Mouse (Mus musculus): ENCODE results near the gene Atxn7. TPM values are rescaled to one million over a fixed set of nuclear protein-coding genes. Genes with fewer than 3 reads are reported as not detected.

The Atxn7 gene
- total and polyA plus RNA-seq, 3 experiments = 11.4 to 16.5 (median 12.5) TPM

DNA sequence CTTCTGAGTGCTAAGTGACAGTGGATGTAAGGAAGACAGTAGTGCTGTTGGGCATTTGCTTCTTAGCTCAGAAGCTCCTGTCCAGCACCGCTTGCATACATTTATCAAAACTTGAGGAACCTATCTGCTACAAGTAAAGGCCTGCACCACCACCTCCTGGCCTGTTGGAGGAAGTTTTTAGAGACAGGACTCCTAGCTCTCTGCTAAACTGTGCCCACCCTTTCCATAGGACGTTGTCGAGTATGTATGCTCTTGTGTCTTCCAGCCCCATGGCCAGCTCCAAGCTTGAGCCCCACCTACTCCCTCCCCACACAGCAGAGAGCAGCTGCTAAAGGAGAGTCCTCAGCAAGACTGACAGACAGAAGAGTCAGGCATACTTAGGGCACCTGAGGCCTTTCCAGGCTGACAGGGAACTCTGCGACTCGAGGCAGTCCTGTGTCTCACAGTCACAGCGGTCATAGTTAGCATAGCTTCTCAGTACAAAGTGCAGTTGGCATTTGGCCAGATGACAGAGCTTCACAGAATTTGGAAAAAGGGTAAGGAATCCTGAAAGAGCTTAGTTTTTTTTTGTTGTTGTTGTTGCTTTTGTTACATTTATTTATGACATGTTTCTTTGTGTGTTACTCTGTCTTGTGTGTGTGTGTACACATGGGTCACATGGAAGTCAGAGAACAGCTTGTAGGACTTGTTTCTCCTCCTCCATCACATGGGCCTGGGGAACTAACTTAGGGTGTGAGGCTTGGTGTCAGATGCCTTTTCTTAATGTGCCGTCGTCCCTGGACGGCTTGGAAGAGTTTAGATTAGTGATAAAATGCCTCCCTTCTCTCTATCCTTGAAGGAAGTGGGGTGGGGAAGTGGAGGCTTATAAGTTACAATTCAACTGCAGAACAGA lies 34.2 kb downstream of the Atxn7 start:
- DNase-seq (ENCODE audit: low spot score) = no peak

DNA sequence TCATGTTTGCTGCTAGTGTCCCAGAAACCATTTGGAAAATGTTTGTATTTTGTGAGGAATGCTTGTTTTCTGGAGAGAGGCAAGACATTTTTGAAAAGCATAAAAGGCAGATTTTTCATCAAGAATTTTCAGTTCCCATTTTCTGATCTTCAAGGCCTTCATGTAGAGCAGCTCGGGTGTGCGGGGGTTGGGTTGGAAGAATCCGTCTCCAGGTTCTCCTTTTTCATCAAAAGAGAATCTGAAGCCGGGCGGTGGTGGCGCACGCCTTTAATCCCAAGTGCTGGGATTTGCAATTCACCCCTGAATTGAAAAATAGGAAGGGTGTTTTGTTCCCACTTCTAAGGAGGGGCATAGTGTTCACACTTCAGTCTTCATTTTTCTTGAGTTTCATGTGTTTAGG lies 41.5 kb downstream of the Atxn7 start:
- TF ChIP-seq GATA2 (IDR thresholded peaks at IDR 0.05; ENCODE audit: borderline replicate concordance, low read depth, low read length) (no peak), TAL1 (conservative IDR thresholded peaks at IDR 0.05; ENCODE audit: low read depth, low read length) (no peak), CTCF (IDR thresholded peaks at IDR 0.05; ENCODE audit: low read depth, low read length) (no peak), GATA1 (IDR thresholded peaks at IDR 0.05; ENCODE audit: borderline replicate concordance, low read length) (no peak)
- DNase-seq (ENCODE audit: low spot score) (no peak), ATAC-seq (ENCODE audit: extremely low read depth, insufficient number of reproducible peaks, low FRiP score, poor library complexity, severe bottlenecking) (no peak)
- Histone ChIP-seq H3K27me3 (ENCODE audit: insufficient read depth, low read length) (no peaks in the 10 kb centered on the region), H3K9me3 (replicated peaks) (no peaks in the 10 kb centered on the region), H3K4me3 (ENCODE audit: low read depth, low read length) (no peak overlapping the region), H3K36me3 (replicated peaks) (no peaks in the 10 kb centered on the region), H3K4me1 (ENCODE audit: insufficient read depth, low read depth, low read length) (no peaks in the 10 kb centered on the region)

More for the DNA sequence above, 34.2 kb downstream of the Atxn7 start:
- no peak for ATAC-seq (ENCODE audit: extremely low read depth, insufficient number of reproducible peaks, low FRiP score, poor library complexity, severe bottlenecking)
- no peak overlapping the region for H3K4me3 ChIP-seq (ENCODE audit: low read depth, low read length)
- no peaks in the 10 kb centered on the region for H3K9me3 ChIP-seq (replicated peaks)
- no peaks in the 10 kb centered on the region for H3K4me1 ChIP-seq (ENCODE audit: insufficient read depth, low read depth, low read length)
- H3K36me3 ChIP-seq (replicated peaks) = peaks cover 2% of the 10 kb centered on the region
- no peaks in the 10 kb centered on the region for H3K27me3 ChIP-seq (ENCODE audit: insufficient read depth, low read length)
- no peak for TF ChIP-seq TAL1 (conservative IDR thresholded peaks at IDR 0.05; ENCODE audit: low read depth, low read length)
- TF ChIP-seq GATA1 (IDR thresholded peaks at IDR 0.05; ENCODE audit: borderline replicate concordance, low read length) = no peak
- TF ChIP-seq CTCF (IDR thresholded peaks at IDR 0.05; ENCODE audit: low read depth, low read length) = no peak
- no peak for TF ChIP-seq GATA2 (IDR thresholded peaks at IDR 0.05; ENCODE audit: borderline replicate concordance, low read depth, low read length)
- TF ChIP-seq POLR2AphosphoS5 (IDR thresholded peaks at IDR 0.05; ENCODE audit: insufficient replicate concordance, low read depth, low read length) = no peak

DNA sequence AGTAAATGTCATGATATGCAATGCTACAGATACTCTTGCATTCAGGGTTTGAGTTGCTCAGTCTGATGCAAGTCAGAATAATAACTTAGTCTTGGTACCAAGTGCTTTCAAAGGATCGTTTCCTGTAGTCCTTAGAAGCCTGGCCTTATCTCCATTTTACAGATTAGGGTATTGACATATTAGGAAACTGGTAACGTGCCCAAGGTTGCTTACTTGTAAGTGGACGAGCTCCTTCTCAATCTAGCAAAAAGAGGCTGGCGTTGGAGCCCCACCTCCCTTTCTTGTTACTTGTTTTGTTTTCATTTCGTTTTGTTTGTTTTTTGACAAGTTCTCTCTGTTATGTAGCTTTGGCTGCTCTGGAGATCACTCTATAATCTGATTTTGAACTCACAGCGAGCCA lies 48.5 kb downstream of the Atxn7 start:
- TF ChIP-seq GATA1 (IDR thresholded peaks at IDR 0.05; ENCODE audit: borderline replicate concordance, low read length) = no peak
- Histone ChIP-seq H3K4me3 (ENCODE audit: low read depth, low read length) (no peak overlapping the region), H3K27me3 (ENCODE audit: insufficient read depth, low read length) (no peaks in the 10 kb centered on the region), H3K4me1 (ENCODE audit: insufficient read depth, low read depth, low read length) (peaks cover 23% of the 10 kb centered on the region), H3K9me3 (replicated peaks) (no peaks in the 10 kb centered on the region), H3K36me3 (replicated peaks) (peaks cover 2% of the 10 kb centered on the region)
- ATAC-seq (ENCODE audit: extremely low read depth, insufficient number of reproducible peaks, low FRiP score, poor library complexity, severe bottlenecking) (peak; percentile 35; the same call in 1 of the 2 replicates), DNase-seq (ENCODE audit: low spot score) (no peak)

DNA sequence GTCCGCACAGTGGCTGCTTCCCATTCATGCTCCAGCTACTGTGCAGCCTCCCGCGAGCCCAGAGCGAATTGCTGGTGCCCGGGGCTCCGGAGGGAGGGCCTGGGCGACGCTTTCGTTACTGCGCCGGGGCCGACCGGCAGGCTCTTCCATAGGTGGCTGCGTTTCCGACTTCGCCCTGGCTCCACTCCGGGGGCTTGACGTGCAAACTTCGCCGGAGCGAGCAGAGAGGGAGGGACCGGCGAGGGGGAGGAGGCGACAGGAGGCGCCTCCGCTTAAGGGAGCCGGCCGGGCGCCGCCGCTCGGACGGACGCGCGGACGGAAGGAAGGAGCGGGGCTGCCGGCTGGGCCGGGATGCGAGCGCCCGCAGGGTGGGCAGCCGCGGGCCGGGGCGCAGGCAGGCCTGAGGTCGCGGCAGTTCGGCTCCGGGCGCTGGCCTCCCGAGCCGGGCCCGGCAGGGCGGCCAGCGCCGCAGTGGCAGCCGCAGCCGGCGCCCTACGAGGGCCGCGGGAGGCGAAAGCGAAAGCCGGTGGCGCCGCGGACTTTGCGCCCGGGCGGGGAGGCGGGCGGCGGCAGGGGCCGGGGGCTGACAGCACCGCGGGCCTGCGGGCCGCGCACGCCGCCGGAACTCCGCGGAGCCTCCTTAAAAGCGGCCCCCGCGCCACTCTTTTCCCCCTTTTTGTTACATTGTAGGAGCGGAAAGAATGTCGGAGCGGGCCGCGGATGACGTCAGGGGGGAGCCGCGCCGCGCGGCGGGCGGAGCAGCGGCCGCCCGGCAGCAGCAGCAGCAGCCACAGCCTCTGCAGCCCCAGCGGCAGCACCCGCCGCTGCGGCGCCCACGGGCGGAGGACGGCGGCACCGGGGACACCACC lies 51.4 kb downstream of the Atxn7 start:
- DNase-seq (ENCODE audit: low spot score) = peak; percentile 85
- H3K4me3 ChIP-seq (ENCODE audit: low read depth, low read length) = peak overlapping the region; percentile 83
- H3K9me3 ChIP-seq (replicated peaks) = no peaks in the 10 kb centered on the region
- no peaks in the 10 kb centered on the region for H3K27me3 ChIP-seq (ENCODE audit: insufficient read depth, low read length)
- peak; percentile 74 for ATAC-seq (ENCODE audit: extremely low read depth, insufficient number of reproducible peaks, low FRiP score, poor library complexity, severe bottlenecking)
- peaks cover 25% of the 10 kb centered on the region for H3K4me1 ChIP-seq (ENCODE audit: insufficient read depth, low read depth, low read length)
- peaks cover 22% of the 10 kb centered on the region for H3K36me3 ChIP-seq (replicated peaks)
- TF ChIP-seq POLR2AphosphoS5 (IDR thresholded peaks at IDR 0.05; ENCODE audit: insufficient replicate concordance, low read depth, low read length) (no peak), CTCF (IDR thresholded peaks at IDR 0.05; ENCODE audit: low read depth, low read length) (no peak), TAL1 (conservative IDR thresholded peaks at IDR 0.05; ENCODE audit: low read depth, low read length) (no peak), GATA2 (IDR thresholded peaks at IDR 0.05; ENCODE audit: borderline replicate concordance, low read depth, low read length) (no peak), GATA1 (IDR thresholded peaks at IDR 0.05; ENCODE audit: borderline replicate concordance, low read length) (no peak)

DNA sequence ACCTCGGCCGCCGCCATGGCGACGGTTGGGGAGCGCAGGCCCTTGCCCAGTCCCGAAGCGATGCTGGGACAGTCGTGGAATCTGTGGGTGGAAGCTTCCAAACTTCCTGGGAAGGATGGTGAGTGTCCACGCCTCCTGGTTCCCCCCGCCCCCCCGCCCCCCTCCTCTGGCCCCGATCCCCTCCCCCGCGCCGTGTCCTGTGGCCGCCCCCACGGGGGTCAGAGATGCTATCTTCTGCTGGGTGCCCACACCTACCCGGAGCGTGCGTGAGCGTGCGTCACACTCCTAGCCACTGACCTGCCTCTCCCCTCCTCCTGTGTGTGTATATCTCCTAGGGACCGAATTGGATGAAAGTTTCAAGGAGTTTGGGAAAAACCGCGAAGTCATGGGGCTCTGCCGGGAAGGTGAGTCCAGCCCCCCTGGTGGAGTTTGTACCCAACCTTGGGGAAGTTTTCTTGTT lies 52.0 kb downstream of the Atxn7 start:
- peaks cover 29% of the 10 kb centered on the region for H3K36me3 ChIP-seq (replicated peaks)
- peak overlapping the region; percentile 83 for H3K4me3 ChIP-seq (ENCODE audit: low read depth, low read length)
- ATAC-seq (ENCODE audit: extremely low read depth, insufficient number of reproducible peaks, low FRiP score, poor library complexity, severe bottlenecking) = peak; percentile 37; the same call in 1 of the 2 replicates
- H3K9me3 ChIP-seq (replicated peaks) = no peaks in the 10 kb centered on the region
- H3K4me1 ChIP-seq (ENCODE audit: insufficient read depth, low read depth, low read length) = peaks cover 25% of the 10 kb centered on the region
- DNase-seq (ENCODE audit: low spot score) = peak; percentile 21
- TF ChIP-seq POLR2AphosphoS5 (IDR thresholded peaks at IDR 0.05; ENCODE audit: insufficient replicate concordance, low read depth, low read length) = no peak
- no peak for TF ChIP-seq CTCF (IDR thresholded peaks at IDR 0.05; ENCODE audit: low read depth, low read length)
- TF ChIP-seq GATA1 (IDR thresholded peaks at IDR 0.05; ENCODE audit: borderline replicate concordance, low read length) = no peak
- TF ChIP-seq TAL1 (conservative IDR thresholded peaks at IDR 0.05; ENCODE audit: low read depth, low read length) = no peak
- TF ChIP-seq GATA2 (IDR thresholded peaks at IDR 0.05; ENCODE audit: borderline replicate concordance, low read depth, low read length) = no peak
- no peaks in the 10 kb centered on the region for H3K27me3 ChIP-seq (ENCODE audit: insufficient read depth, low read length)

Measured in G1E (cell line).